Mouse (Mus musculus): Measurements from ENCODE around the gene Rffl. TPM values are rescaled to one million over a fixed set of nuclear protein-coding genes. Genes with fewer than 3 reads are reported as not detected.

Rffl gene
- polyA plus RNA-seq, 1 experiment = 12.7 TPM

GRCm38 (mm10) chr11:82807370-82807769 lies 63.6 kb downstream of the Rffl start:
- TF ChIP-seq POLR2A (IDR thresholded peaks at IDR 0.05; ENCODE audit: extremely low read depth, insufficient read depth, low read length) = no peak
- TF ChIP-seq CTCF (IDR thresholded peaks at IDR 0.05; ENCODE audit: extremely low read depth, insufficient read depth, low read length) = no peak
- H3K4me1 ChIP-seq (ENCODE audit: control insufficient read depth, insufficient read depth, low read length) = no peaks in the 10 kb centered on the region; the same call in 1 of the 2 replicates
- no peak overlapping the region for H3K4me3 ChIP-seq (ENCODE audit: insufficient read depth, low read length)
- no peak overlapping the region for H3K27ac ChIP-seq (ENCODE audit: insufficient read depth, low read length)

- Histone ChIP-seq H3K4me3 (ENCODE audit: insufficient read depth, low read length) (no peak overlapping the region), H3K27ac (ENCODE audit: insufficient read depth, low read length) (no peak overlapping the region), H3K4me1 (ENCODE audit: control insufficient read depth, insufficient read depth, low read length) (no peaks in the 10 kb centered on the region; the same call in 1 of the 2 replicates)
- TF ChIP-seq CTCF (IDR thresholded peaks at IDR 0.05; ENCODE audit: extremely low read depth, insufficient read depth, low read length) (no peak), POLR2A (IDR thresholded peaks at IDR 0.05; ENCODE audit: extremely low read depth, insufficient read depth, low read length) (no peak)
These were observed 64.4 kb downstream of the Rffl start for GRCm38 (mm10) chr11:82806656-82807055.

GRCm38 (mm10) chr11:82783453-82783852 lies 87.6 kb downstream of the Rffl start:
- Histone ChIP-seq H3K4me1 (ENCODE audit: control insufficient read depth, insufficient read depth, low read length) (peaks cover 2% of the 10 kb centered on the region; the same call in 1 of the 2 replicates), H3K4me3 (ENCODE audit: insufficient read depth, low read length) (no peak overlapping the region), H3K27ac (ENCODE audit: insufficient read depth, low read length) (no peak overlapping the region)
- TF ChIP-seq CTCF (IDR thresholded peaks at IDR 0.05; ENCODE audit: extremely low read depth, insufficient read depth, low read length) (no peak), POLR2A (IDR thresholded peaks at IDR 0.05; ENCODE audit: extremely low read depth, insufficient read depth, low read length) (no peak)

GRCm38 (mm10) chr11:82782197-82782596 lies 88.8 kb downstream of the Rffl start:
- TF ChIP-seq POLR2A (IDR thresholded peaks at IDR 0.05; ENCODE audit: extremely low read depth, insufficient read depth, low read length) (no peak), CTCF (IDR thresholded peaks at IDR 0.05; ENCODE audit: extremely low read depth, insufficient read depth, low read length) (no peak)
- H3K4me3 ChIP-seq (ENCODE audit: insufficient read depth, low read length) = peak overlapping the region; percentile 61
- H3K4me1 ChIP-seq (ENCODE audit: control insufficient read depth, insufficient read depth, low read length) = peaks cover 2% of the 10 kb centered on the region; the same call in 1 of the 2 replicates
- no peak overlapping the region for H3K27ac ChIP-seq (ENCODE audit: insufficient read depth, low read length)

GRCm38 (mm10) chr11:82780983-82781903 lies 89.8 kb downstream of the Rffl start, which contains the start of gene Lig3:
Gene Lig3, plus strand, starts transcription at chr11:82781108.
- no peak for TF ChIP-seq CTCF (IDR thresholded peaks at IDR 0.05; ENCODE audit: extremely low read depth, insufficient read depth, low read length)
- peak; percentile 58; the same call in 1 of the 2 replicates for TF ChIP-seq POLR2A (IDR thresholded peaks at IDR 0.05; ENCODE audit: extremely low read depth, insufficient read depth, low read length)
- peak within 1 kb of the TSS; percentile 61 for H3K4me3 ChIP-seq (ENCODE audit: insufficient read depth, low read length)
- peaks cover 2% of the 10 kb centered on the region; the same call in 1 of the 2 replicates for H3K4me1 ChIP-seq (ENCODE audit: control insufficient read depth, insufficient read depth, low read length)
- peak within 1 kb of the TSS; percentile 96 for H3K27ac ChIP-seq (ENCODE audit: insufficient read depth, low read length)

- peak overlapping the region; percentile 61; the same call in 1 of the 2 replicates for H3K4me3 ChIP-seq (ENCODE audit: insufficient read depth, low read length)
- no peak for TF ChIP-seq CTCF (IDR thresholded peaks at IDR 0.05; ENCODE audit: extremely low read depth, insufficient read depth, low read length)
- TF ChIP-seq POLR2A (IDR thresholded peaks at IDR 0.05; ENCODE audit: extremely low read depth, insufficient read depth, low read length) = no peak
- H3K4me1 ChIP-seq (ENCODE audit: control insufficient read depth, insufficient read depth, low read length) = peaks cover 2% of the 10 kb centered on the region; the same call in 1 of the 2 replicates
- H3K27ac ChIP-seq (ENCODE audit: insufficient read depth, low read length) = no peak overlapping the region
These were observed 90.9 kb downstream of the Rffl start for GRCm38 (mm10) chr11:82780134-82780533.

GRCm38 (mm10) chr11:82764438-82764924 lies 106.5 kb downstream of the Rffl start:
- H3K4me3 ChIP-seq (ENCODE audit: insufficient read depth, low read length) = peak overlapping the region; percentile 61
- H3K4me1 ChIP-seq (ENCODE audit: control insufficient read depth, insufficient read depth, low read length) = 0 out of 2 replicates have a peak, but pooled peaks cover 1% of the 10 kb centered on the region
- H3K27ac ChIP-seq (ENCODE audit: insufficient read depth, low read length) = no peak overlapping the region
- TF ChIP-seq CTCF (IDR thresholded peaks at IDR 0.05; ENCODE audit: extremely low read depth, insufficient read depth, low read length) (no peak), POLR2A (IDR thresholded peaks at IDR 0.05; ENCODE audit: extremely low read depth, insufficient read depth, low read length) (no peak)

- Histone ChIP-seq H3K4me1 (ENCODE audit: control insufficient read depth, insufficient read depth, low read length) (0 out of 2 replicates have a peak, but pooled peaks cover 1% of the 10 kb centered on the region), H3K27ac (ENCODE audit: insufficient read depth, low read length) (no peak within 1 kb of the TSS), H3K4me3 (ENCODE audit: insufficient read depth, low read length) (peak within 1 kb of the TSS; percentile 61)
- no peak for TF ChIP-seq CTCF (IDR thresholded peaks at IDR 0.05; ENCODE audit: extremely low read depth, insufficient read depth, low read length)
- peak; percentile 94 for TF ChIP-seq POLR2A (IDR thresholded peaks at IDR 0.05; ENCODE audit: extremely low read depth, insufficient read depth, low read length)
These were observed 107.1 kb downstream of the Rffl start, which contains the start of the genes Cct6b and Zfp830 for GRCm38 (mm10) chr11:82763742-82764437. Gene Cct6b, minus strand, starts transcription at chr11:82764321. Gene Zfp830, plus strand, starts transcription at chr11:82764345.

GRCm38 (mm10) chr11:82763261-82763660 lies 107.7 kb downstream of the Rffl start:
- TF ChIP-seq POLR2A (IDR thresholded peaks at IDR 0.05; ENCODE audit: extremely low read depth, insufficient read depth, low read length) = no peak
- no peak for TF ChIP-seq CTCF (IDR thresholded peaks at IDR 0.05; ENCODE audit: extremely low read depth, insufficient read depth, low read length)
- 0 out of 2 replicates have a peak, but pooled peaks cover 1% of the 10 kb centered on the region for H3K4me1 ChIP-seq (ENCODE audit: control insufficient read depth, insufficient read depth, low read length)
- no peak overlapping the region for H3K27ac ChIP-seq (ENCODE audit: insufficient read depth, low read length)
- H3K4me3 ChIP-seq (ENCODE audit: insufficient read depth, low read length) = peak overlapping the region; percentile 61; the same call in 1 of the 2 replicates
